Mouse (Mus musculus) testis, adult 2 months (tissue): Measurements from ENCODE around the gene Eif2ak4.

Experiments
- CTCF ChIP-seq: fragments of 200-500 bp; IDR thresholded peaks from 2 replicates; pipeline ENCODE4 v1.5.1; 2012; ENCODE audit warnings: low read depth, mild to moderate bottlenecking, inconsistent platforms, low read length, moderate library complexity; ENCODE audit not compliant: control insufficient read depth, insufficient read depth, insufficient replicate concordance
- POLR2A ChIP-seq: fragments of 200-500 bp; IDR thresholded peaks from 2 replicates; pipeline ENCODE4 v1.6.1; 2012; ENCODE audit warnings: low read depth, mild to moderate bottlenecking, inconsistent platforms, low read length, moderate library complexity; ENCODE audit not compliant: control insufficient read depth

- TF ChIP-seq CTCF (no peak), POLR2A (no peak)
Measured at GRCm38 (mm10) chr2:118478833-118479549, 90.6 kb downstream of the Eif2ak4 start.
